Mouse (Mus musculus) neural tube, embryonic 11.5 days (tissue): ENCODE measurements around the gene Hist3h2a. TPM values are rescaled to one million over a fixed set of nuclear protein-coding genes. Genes with fewer than 3 reads are reported as not detected.

Source experiments
- ATAC-seq: fragments of 200-750 bp; cut with Nextera tagmentation; 2 replicates; pipeline ENCODE4 v1.8.0; 2017; ENCODE audit warnings: moderate number of reproducible peaks, mild to moderate bottlenecking, moderate TSS enrichment, moderate library complexity; ENCODE audit not compliant: insufficient read depth, low FRiP score, low TSS enrichment
- DNase-seq: peaks from one replicate; pipeline ENCODE4 v3.0.0-alpha.2; 2015; ENCODE audit warnings: low spot score
- H3K27ac ChIP-seq: fragments of 300-500 bp; sonication (generic); 2 replicates; pipeline ENCODE4 v1.5.1; 2014; ENCODE audit warnings: low read depth, mild to moderate bottlenecking, low read length
- H3K27me3 ChIP-seq: fragments of 300-500 bp; sonication (generic); 2 replicates; pipeline ENCODE4 v1.6.1; 2014; ENCODE audit warnings: mild to moderate bottlenecking, low read length, mixed read lengths; ENCODE audit not compliant: control insufficient read depth, insufficient read depth
- H3K36me3 ChIP-seq: fragments of 300-500 bp; sonication (generic); 2 replicates; pipeline ENCODE4 v1.6.1; 2014; ENCODE audit warnings: mild to moderate bottlenecking, low read length, moderate library complexity, mixed read lengths; ENCODE audit not compliant: control insufficient read depth, insufficient read depth
- H3K4me1 ChIP-seq: fragments of 300-500 bp; sonication (generic); 2 replicates; pipeline ENCODE4 v1.6.1; 2014; ENCODE audit warnings: low read length, mixed read lengths; ENCODE audit not compliant: control insufficient read depth, insufficient read depth
- H3K4me2 ChIP-seq: fragments of 300-500 bp; sonication (generic); 2 replicates; pipeline ENCODE4 v1.6.1; 2014; ENCODE audit warnings: low read depth, mild to moderate bottlenecking, moderate library complexity
- H3K4me3 ChIP-seq: fragments of 300-500 bp; sonication (generic); 2 replicates; pipeline ENCODE4 v1.5.1; 2014; ENCODE audit warnings: low read depth, low read length
- H3K9ac ChIP-seq: fragments of 300-500 bp; sonication (generic); 2 replicates; pipeline ENCODE4 v1.6.1; 2014; ENCODE audit warnings: mild to moderate bottlenecking, low read length
- H3K9me3 ChIP-seq: fragments of 300-500 bp; sonication (generic); 2 replicates; pipeline ENCODE4 v1.6.1; 2016; ENCODE audit warnings: low read length; ENCODE audit not compliant: control insufficient read depth
- WGBS: fragments of 180-500 bp; shearing (Covaris S2); extraction: QIAGEN DNeasy Blood & Tissue Kit; methylation state at CpG from one replicate; pipeline ENCODE4 v1.1.7; 2014; 5-methylcytosine and 5-hydroxymethylcytosine counted together
- polyA plus RNA-seq: library from polyadenylated mRNA; unstranded; fragments of >200 nt; fragmentation: Nextera tagmentation; extraction: Ambion mirVana; gene quantifications from 2 replicates; pipeline ENCODE4 v1.2.1, GENCODE M21; 2014

Hist3h2a gene
- polyA plus RNA-seq, 1 experiment from 2014 or later: 61.4 TPM

- 98% methylated on average over 4 of the region's 4 CpGs for WGBS
- Histone ChIP-seq H3K4me1 (no peaks in the 10 kb centered on the region), H3K36me3 (peaks cover 6% of the 10 kb centered on the region), H3K4me2 (no peak overlapping the region), H3K4me3 (no peak overlapping the region), H3K9ac (no peak overlapping the region), H3K27ac (no peak overlapping the region), H3K27me3 (peaks cover 3% of the 10 kb centered on the region; the same call in 1 of the 2 replicates), H3K9me3 (no peaks in the 10 kb centered on the region)
- no peak for DNase-seq
- no peak for ATAC-seq
Observed at GRCm38 (mm10) chr11:58989166-58989565, 34.7 kb downstream of the Hist3h2a start.

- H3K9me3 ChIP-seq: no peaks in the 10 kb centered on the region
- H3K27ac ChIP-seq: no peak overlapping the region
- H3K27me3 ChIP-seq: peaks cover 9% of the 10 kb centered on the region; the same call in 1 of the 2 replicates
- H3K4me1 ChIP-seq: no peaks in the 10 kb centered on the region
- H3K36me3 ChIP-seq: peaks cover 4% of the 10 kb centered on the region
- whole genome bisulfite sequencing: 92% methylated on average over 17 of the region's 17 CpGs
- no peak for ATAC-seq
- H3K9ac ChIP-seq: no peak overlapping the region
- DNase-seq: no peak
- H3K4me3 ChIP-seq: no peak overlapping the region
- H3K4me2 ChIP-seq: no peak overlapping the region
Observed at GRCm38 (mm10) chr11:58990141-58990540, 35.7 kb downstream of the Hist3h2a start.

DNA sequence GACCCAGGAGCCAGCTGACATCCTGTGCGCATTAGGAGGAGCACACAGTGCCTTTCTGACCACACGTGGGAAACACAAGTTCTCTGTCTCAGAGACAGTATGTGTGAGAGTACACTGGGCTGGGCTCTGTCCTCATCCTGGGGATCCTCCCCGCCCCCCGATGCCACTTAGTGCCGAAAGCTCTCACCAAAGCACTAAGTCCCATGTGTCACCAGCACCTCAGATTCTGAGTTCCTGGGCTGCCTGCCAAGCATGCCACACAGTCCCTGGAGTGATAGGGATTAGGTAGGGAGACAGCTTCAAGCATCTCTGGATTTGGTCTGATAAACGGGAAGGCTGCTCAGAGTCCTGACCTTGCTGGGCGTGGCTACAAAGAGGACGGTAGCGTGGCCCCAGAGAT is 36.3 kb downstream of the Hist3h2a start:
- no peak overlapping the region for H3K4me3 ChIP-seq
- peaks cover 4% of the 10 kb centered on the region for H3K36me3 ChIP-seq
- peaks cover 13% of the 10 kb centered on the region; the same call in 1 of the 2 replicates for H3K27me3 ChIP-seq
- H3K9me3 ChIP-seq: no peaks in the 10 kb centered on the region
- no peak for ATAC-seq
- H3K4me1 ChIP-seq: no peaks in the 10 kb centered on the region
- no peak overlapping the region for H3K4me2 ChIP-seq
- no peak for DNase-seq
- H3K27ac ChIP-seq: no peak overlapping the region
- WGBS: 91% methylated on average over 9 of the region's 9 CpGs
- H3K9ac ChIP-seq: no peak overlapping the region

DNA sequence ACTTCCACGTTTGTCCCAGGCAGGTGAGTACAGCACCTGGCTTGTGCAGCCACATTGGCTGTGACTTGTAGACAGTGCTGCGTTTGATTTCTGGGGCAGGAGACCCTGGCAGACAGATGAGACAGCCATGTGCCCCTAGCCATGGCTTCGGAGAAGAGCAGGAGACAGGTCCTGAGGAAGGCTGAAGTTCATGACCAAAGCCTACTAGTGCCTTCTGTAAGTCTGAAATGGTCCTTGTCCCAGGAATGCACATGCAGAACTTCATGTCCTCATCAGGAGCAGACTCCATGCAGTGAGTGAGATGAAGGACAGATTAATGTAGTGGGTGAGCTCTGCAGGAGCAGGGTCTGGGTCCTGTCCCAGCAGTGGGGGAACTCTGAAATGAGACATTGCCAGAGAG is 37.4 kb downstream of the Hist3h2a start:
- ATAC-seq (no peak), DNase-seq (no peak)
- peaks cover 4% of the 10 kb centered on the region for H3K36me3 ChIP-seq
- H3K4me1 ChIP-seq: no peaks in the 10 kb centered on the region
- peaks cover 13% of the 10 kb centered on the region; the same call in 1 of the 2 replicates for H3K27me3 ChIP-seq
- no peak overlapping the region for H3K4me3 ChIP-seq
- H3K4me2 ChIP-seq: no peak overlapping the region
- WGBS: 83% methylated on average over 3 of the region's 3 CpGs
- no peak overlapping the region for H3K9ac ChIP-seq
- no peaks in the 10 kb centered on the region for H3K9me3 ChIP-seq
- no peak overlapping the region for H3K27ac ChIP-seq

DNA sequence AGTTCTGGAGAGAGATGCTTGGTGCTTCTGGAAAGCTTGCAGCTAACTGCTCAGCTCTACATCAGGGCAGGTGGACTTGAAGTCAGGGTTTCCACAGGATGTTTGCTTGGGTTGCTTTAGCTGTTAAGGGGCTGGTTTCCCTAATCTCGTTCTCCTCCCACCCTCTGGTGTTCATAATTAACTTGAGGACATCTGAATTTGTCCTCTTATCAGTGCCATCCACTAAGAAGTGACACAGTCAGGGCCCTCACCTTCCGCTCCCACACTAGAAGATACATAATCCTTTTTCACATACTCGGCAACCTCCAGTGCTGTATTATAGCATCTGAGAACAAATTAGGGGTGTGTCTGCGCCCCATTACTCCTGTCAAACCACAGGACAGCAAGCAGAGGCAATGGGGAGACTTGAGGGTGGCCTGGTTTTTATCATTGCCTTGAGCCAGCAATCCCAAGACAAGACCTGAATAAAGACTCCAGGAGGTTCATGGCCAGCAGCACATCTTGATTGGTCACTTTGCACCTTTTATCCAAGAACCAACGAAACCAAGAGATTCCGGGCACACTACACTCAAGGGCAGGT is 38.7 kb downstream of the Hist3h2a start:
- WGBS: 81% methylated on average over 6 of the region's 6 CpGs
- DNase-seq: no peak

DNA sequence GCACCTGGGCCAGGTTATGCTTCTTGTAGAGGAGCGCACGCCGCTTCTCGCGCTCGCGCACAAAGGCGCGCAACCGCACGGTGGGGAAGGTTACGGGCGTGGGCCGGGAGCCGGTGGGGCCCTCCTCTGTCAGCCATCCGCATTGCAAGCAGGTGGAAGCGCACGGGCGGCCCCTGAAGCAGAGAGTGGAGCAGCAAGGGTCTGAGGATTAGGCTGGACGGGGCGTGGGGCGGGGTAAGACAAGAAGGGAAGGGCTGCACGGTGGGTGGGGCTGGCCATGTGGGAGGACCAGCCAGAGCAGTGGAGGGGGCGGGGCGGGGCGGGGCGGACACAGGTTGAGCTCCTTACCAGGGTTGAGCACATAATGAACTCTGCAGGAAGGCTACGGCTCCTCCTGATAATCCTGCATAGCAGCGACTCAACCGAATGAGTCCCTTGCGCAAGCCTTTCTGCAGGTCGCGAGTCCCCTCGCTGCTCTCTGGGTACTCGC is 39.9 kb downstream of the Hist3h2a start:
- Histone ChIP-seq H3K4me2 (peak overlapping the region; percentile 46), H3K9me3 (no peaks in the 10 kb centered on the region), H3K27ac (no peak overlapping the region), H3K9ac (peak overlapping the region; percentile 30), H3K27me3 (peaks cover 13% of the 10 kb centered on the region; the same call in 1 of the 2 replicates), H3K36me3 (no peaks in the 10 kb centered on the region; the same call in 1 of the 2 replicates), H3K4me3 (peak overlapping the region; percentile 14; the same call in 1 of the 2 replicates), H3K4me1 (no peaks in the 10 kb centered on the region)
- WGBS: 3% methylated on average over 32 of the region's 35 CpGs
- peak; percentile 28 for DNase-seq
- no peak for ATAC-seq

More for the DNA sequence above, 38.7 kb downstream of the Hist3h2a start:
- Histone ChIP-seq H3K4me2 (no peak overlapping the region), H3K27ac (no peak overlapping the region), H3K9ac (no peak overlapping the region), H3K36me3 (peaks cover 2% of the 10 kb centered on the region; the same call in 1 of the 2 replicates), H3K4me3 (no peak overlapping the region), H3K27me3 (peaks cover 13% of the 10 kb centered on the region; the same call in 1 of the 2 replicates), H3K4me1 (no peaks in the 10 kb centered on the region), H3K9me3 (no peaks in the 10 kb centered on the region)
- no peak for ATAC-seq

DNA sequence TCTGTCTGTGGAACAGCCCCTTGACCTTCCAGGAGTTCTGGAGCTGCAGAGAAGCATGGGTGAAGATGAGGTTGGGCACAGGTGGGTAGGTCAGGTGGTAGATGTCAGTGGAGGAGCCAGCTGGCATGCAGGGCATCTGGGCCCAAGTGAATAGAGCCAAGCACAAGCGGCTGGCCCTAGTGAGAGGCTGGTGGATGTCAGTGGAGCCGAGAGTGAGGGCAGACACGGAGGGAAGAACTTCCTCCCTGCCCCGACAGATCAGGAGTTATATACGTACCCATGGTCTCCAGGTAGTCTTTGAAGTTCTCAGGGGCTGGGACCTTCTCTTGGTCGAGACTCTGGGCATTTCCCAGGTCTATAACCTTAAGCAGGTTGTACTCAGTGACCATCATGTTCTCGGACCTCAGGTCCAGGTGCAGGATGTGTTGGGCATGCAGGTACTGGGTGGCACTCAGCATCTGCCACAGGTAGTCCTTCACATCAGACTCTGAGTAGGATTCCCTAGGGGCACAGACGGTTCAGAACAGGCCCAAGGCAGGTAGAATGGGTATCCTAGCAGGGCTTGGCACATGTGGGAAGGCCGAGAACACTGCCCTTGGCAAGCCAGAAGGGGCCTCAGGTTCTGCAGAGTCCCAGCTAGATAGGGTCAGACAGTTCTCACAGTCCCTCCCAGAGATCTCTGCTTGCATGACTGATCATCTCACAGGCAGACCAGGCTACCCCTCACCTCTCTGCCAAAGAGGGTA is 40.7 kb downstream of the Hist3h2a start:
- no peak for ATAC-seq
- H3K4me3 ChIP-seq: no peak overlapping the region
- peaks cover 13% of the 10 kb centered on the region; the same call in 1 of the 2 replicates for H3K27me3 ChIP-seq
- no peak for DNase-seq
- no peaks in the 10 kb centered on the region; the same call in 1 of the 2 replicates for H3K36me3 ChIP-seq
- H3K9ac ChIP-seq: no peak overlapping the region
- no peak overlapping the region for H3K27ac ChIP-seq
- H3K9me3 ChIP-seq: no peaks in the 10 kb centered on the region
- no peak overlapping the region for H3K4me2 ChIP-seq
- WGBS: 78% methylated on average over 9 of the region's 9 CpGs
- H3K4me1 ChIP-seq: no peaks in the 10 kb centered on the region

- Histone ChIP-seq H3K36me3 (no peaks in the 10 kb centered on the region), H3K27me3 (peaks cover 13% of the 10 kb centered on the region; the same call in 1 of the 2 replicates), H3K4me3 (no peak overlapping the region), H3K9ac (no peak overlapping the region), H3K27ac (no peak overlapping the region), H3K4me2 (no peak overlapping the region), H3K4me1 (no peaks in the 10 kb centered on the region), H3K9me3 (no peaks in the 10 kb centered on the region)
- ATAC-seq: no peak
- no peak for DNase-seq
- WGBS: 56% methylated on average over 12 of the region's 12 CpGs
Observed at GRCm38 (mm10) chr11:58995807-58996370, 41.4 kb downstream of the Hist3h2a start.
